Mouse (Mus musculus): ENCODE results near the gene Pth2. TPM values are rescaled to one million over a fixed set of nuclear protein-coding genes. Genes with fewer than 3 reads are reported as not detected.
A peak's percentile ranks its signal among the peaks of the same experiment; 100 is the strongest.

Pth2 gene
- polyA plus RNA-seq, 1 experiment, result not detected

GRCm38 (mm10) chr7:45161612-45162473, 19.0 kb upstream of the Pth2 start:
- no peaks in the 10 kb centered on the region for H3K27me3 ChIP-seq (ENCODE audit: control insufficient read depth, insufficient read depth, low read length)
- TF ChIP-seq POLR2A (IDR thresholded peaks at IDR 0.05; ENCODE audit: borderline replicate concordance, insufficient read depth, low read length) (no peak), CTCF (IDR thresholded peaks at IDR 0.05; ENCODE audit: borderline replicate concordance, insufficient read depth, low read depth, low read length) (peak; percentile 95)
- WGBS, result 1% methylated on average over 35 of the region's 35 CpGs
- H3K4me3 ChIP-seq (replicated peaks; ENCODE audit: insufficient read depth, low read depth, low read length), result peak overlapping the region; percentile 36
- H3K27ac ChIP-seq (ENCODE audit: insufficient read depth, low read length), result peak overlapping the region; percentile 65
- peak; percentile 99 for DNase-seq
- peaks cover 5% of the 10 kb centered on the region; the same call in 1 of the 2 replicates for H3K4me1 ChIP-seq (ENCODE audit: control insufficient read depth, insufficient read depth, low read length)

- Histone ChIP-seq H3K4me1 (ENCODE audit: control insufficient read depth, insufficient read depth, low read length) (peaks cover 5% of the 10 kb centered on the region; the same call in 1 of the 2 replicates), H3K4me3 (replicated peaks; ENCODE audit: insufficient read depth, low read depth, low read length) (peak overlapping the region; percentile 36), H3K27ac (ENCODE audit: insufficient read depth, low read length) (peak overlapping the region; percentile 65), H3K27me3 (ENCODE audit: control insufficient read depth, insufficient read depth, low read length) (no peaks in the 10 kb centered on the region)
- DNase-seq, result no peak
- 9% methylated on average over 6 of the region's 6 CpGs for WGBS
- no peak for TF ChIP-seq CTCF (IDR thresholded peaks at IDR 0.05; ENCODE audit: borderline replicate concordance, insufficient read depth, low read depth, low read length)
- 0 out of 2 replicates have a peak, but pooled peaks have one; percentile 24 for TF ChIP-seq POLR2A (IDR thresholded peaks at IDR 0.05; ENCODE audit: borderline replicate concordance, insufficient read depth, low read length)
Observed at GRCm38 (mm10) chr7:45162551-45162950, 18.2 kb upstream of the Pth2 start.

DNA sequence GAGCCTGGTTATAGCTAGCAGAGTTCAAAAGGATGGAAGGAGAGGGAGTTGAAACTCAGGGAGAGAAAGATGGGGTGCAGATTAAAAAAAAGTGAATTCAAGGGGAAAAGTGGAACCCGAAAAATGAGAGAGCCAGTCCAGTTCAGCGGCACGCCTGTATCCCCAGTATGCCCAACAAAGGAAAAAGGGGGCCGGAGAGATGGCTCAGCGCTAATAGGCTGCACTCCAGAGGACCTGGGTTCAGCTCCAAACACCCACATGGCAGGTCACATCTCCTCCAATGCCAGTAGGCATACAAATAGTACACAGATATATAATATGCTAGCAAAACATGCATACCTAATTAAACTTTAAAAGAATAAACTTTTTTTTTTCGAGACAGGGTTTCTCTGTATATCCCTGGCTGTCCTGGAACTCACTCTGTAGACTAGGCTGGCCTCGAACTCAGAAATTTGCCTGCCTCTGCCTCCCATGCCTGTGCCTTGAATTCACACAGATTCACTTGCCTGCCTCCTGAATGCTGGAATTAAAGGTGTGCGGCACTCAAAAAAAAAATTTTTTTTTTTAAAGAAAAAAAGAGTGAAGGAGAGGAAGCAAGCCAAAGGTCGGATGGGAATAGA, 17.7 kb upstream of the Pth2 start:
- Histone ChIP-seq H3K4me1 (ENCODE audit: control insufficient read depth, insufficient read depth, low read length) (peaks cover 5% of the 10 kb centered on the region; the same call in 1 of the 2 replicates), H3K27me3 (ENCODE audit: control insufficient read depth, insufficient read depth, low read length) (no peaks in the 10 kb centered on the region), H3K27ac (ENCODE audit: insufficient read depth, low read length) (peak overlapping the region; percentile 87), H3K4me3 (replicated peaks; ENCODE audit: insufficient read depth, low read depth, low read length) (peak overlapping the region; percentile 79)
- WGBS, result 35% methylated on average over 9 of the region's 9 CpGs
- no peak for TF ChIP-seq CTCF (IDR thresholded peaks at IDR 0.05; ENCODE audit: borderline replicate concordance, insufficient read depth, low read depth, low read length)
- no peak for TF ChIP-seq POLR2A (IDR thresholded peaks at IDR 0.05; ENCODE audit: borderline replicate concordance, insufficient read depth, low read length)
- no peak for DNase-seq

GRCm38 (mm10) chr7:45163735-45164490, 16.9 kb upstream of the Pth2 start, which contains the start of gene Slc17a7:
Gene Slc17a7, plus strand, starts transcription at chr7:45163949.
- Histone ChIP-seq H3K27ac (ENCODE audit: insufficient read depth, low read length) (peak within 1 kb of the TSS; percentile 91), H3K4me3 (replicated peaks; ENCODE audit: insufficient read depth, low read depth, low read length) (peak within 1 kb of the TSS; percentile 79), H3K27me3 (ENCODE audit: control insufficient read depth, insufficient read depth, low read length) (no peaks in the 10 kb centered on the region), H3K4me1 (ENCODE audit: control insufficient read depth, insufficient read depth, low read length) (peaks cover 10% of the 10 kb centered on the region; the same call in 1 of the 2 replicates)
- 3% methylated on average over 40 of the region's 41 CpGs for WGBS
- TF ChIP-seq POLR2A (IDR thresholded peaks at IDR 0.05; ENCODE audit: borderline replicate concordance, insufficient read depth, low read length), result peak; percentile 65
- no peak for TF ChIP-seq CTCF (IDR thresholded peaks at IDR 0.05; ENCODE audit: borderline replicate concordance, insufficient read depth, low read depth, low read length)
- peak; percentile 86 to 89 for DNase-seq

- peak; percentile 78 to 84 for DNase-seq
- H3K27me3 ChIP-seq (ENCODE audit: control insufficient read depth, insufficient read depth, low read length), result no peaks in the 10 kb centered on the region
- H3K27ac ChIP-seq (ENCODE audit: insufficient read depth, low read length), result peak overlapping the region; percentile 91
- TF ChIP-seq CTCF (IDR thresholded peaks at IDR 0.05; ENCODE audit: borderline replicate concordance, insufficient read depth, low read depth, low read length), result no peak
- TF ChIP-seq POLR2A (IDR thresholded peaks at IDR 0.05; ENCODE audit: borderline replicate concordance, insufficient read depth, low read length), result peak; percentile 43; the same call in 1 of the 2 replicates
- WGBS, result 16% methylated on average over 5 of the region's 5 CpGs
- H3K4me1 ChIP-seq (ENCODE audit: control insufficient read depth, insufficient read depth, low read length), result peaks cover 15% of the 10 kb centered on the region; the same call in 1 of the 2 replicates
- peak overlapping the region; percentile 79 for H3K4me3 ChIP-seq (replicated peaks; ENCODE audit: insufficient read depth, low read depth, low read length)
Observed at GRCm38 (mm10) chr7:45164833-45165232, 16.0 kb upstream of the Pth2 start.

GRCm38 (mm10) chr7:45165701-45166100, 15.1 kb upstream of the Pth2 start:
- H3K27ac ChIP-seq (ENCODE audit: insufficient read depth, low read length), result peak overlapping the region; percentile 91
- TF ChIP-seq POLR2A (IDR thresholded peaks at IDR 0.05; ENCODE audit: borderline replicate concordance, insufficient read depth, low read length) (no peak), CTCF (IDR thresholded peaks at IDR 0.05; ENCODE audit: borderline replicate concordance, insufficient read depth, low read depth, low read length) (no peak)
- peaks cover 22% of the 10 kb centered on the region for H3K4me1 ChIP-seq (ENCODE audit: control insufficient read depth, insufficient read depth, low read length)
- peak overlapping the region; percentile 79 for H3K4me3 ChIP-seq (replicated peaks; ENCODE audit: insufficient read depth, low read depth, low read length)
- peak in 1 of 2 experiments; percentile 61 for DNase-seq
- WGBS, result 12% methylated on average over 11 of the region's 11 CpGs
- no peaks in the 10 kb centered on the region for H3K27me3 ChIP-seq (ENCODE audit: control insufficient read depth, insufficient read depth, low read length)

DNA sequence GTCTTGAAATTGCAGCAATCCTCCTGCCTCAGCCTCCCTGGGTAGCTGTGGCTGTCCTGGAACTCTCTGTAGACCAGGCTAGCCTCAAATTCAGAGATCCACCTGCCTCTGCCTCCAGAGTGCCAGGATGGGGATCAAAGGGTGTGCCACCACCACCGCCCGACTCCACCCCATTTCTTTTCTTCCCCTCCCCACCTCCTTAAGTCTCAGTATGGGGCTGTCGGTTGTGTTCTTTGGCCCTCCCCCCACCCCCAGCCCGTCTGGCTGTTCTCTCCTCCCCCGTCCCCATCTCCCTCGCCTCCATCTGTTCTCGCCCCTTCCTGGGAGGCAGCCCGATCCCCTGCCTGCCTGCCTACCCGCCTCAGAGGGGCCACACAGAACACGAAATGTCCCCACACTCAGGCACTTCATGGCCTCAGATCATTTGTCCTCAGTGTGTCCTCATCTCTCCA, 13.8 kb upstream of the Pth2 start:
- WGBS, result 8% methylated on average over 10 of the region's 10 CpGs
- H3K27me3 ChIP-seq (ENCODE audit: control insufficient read depth, insufficient read depth, low read length), result no peaks in the 10 kb centered on the region

More for the DNA sequence above, 13.8 kb upstream of the Pth2 start:
- DNase-seq, result peak; percentile 76 to 80
- TF ChIP-seq CTCF (IDR thresholded peaks at IDR 0.05; ENCODE audit: borderline replicate concordance, insufficient read depth, low read depth, low read length) (no peak), POLR2A (IDR thresholded peaks at IDR 0.05; ENCODE audit: borderline replicate concordance, insufficient read depth, low read length) (peak; percentile 30; the same call in 1 of the 2 replicates)
- H3K4me3 ChIP-seq (replicated peaks; ENCODE audit: insufficient read depth, low read depth, low read length), result peak overlapping the region; percentile 79
- peak overlapping the region; percentile 93 for H3K27ac ChIP-seq (ENCODE audit: insufficient read depth, low read length)
- peaks cover 26% of the 10 kb centered on the region for H3K4me1 ChIP-seq (ENCODE audit: control insufficient read depth, insufficient read depth, low read length)
